Mouse (Mus musculus) thymus, adult 2 months (tissue): ENCODE data around the gene Anapc2.

ENCODE experiments used
- CTCF ChIP-seq: fragments of 200-500 bp; IDR thresholded peaks from 2 replicates; pipeline ENCODE4 v1.5.1; 2012; ENCODE audit warnings: mild to moderate bottlenecking, control low read depth, low read length, moderate library complexity, borderline replicate concordance; ENCODE audit not compliant: control insufficient read depth, poor library complexity, insufficient read depth; ENCODE audit errors: extremely low read depth
- POLR2A ChIP-seq: fragments of 200-500 bp; IDR thresholded peaks from 2 replicates; pipeline ENCODE4 v1.6.1; 2012; ENCODE audit warnings: mild to moderate bottlenecking, low read length, control low read depth, moderate library complexity; ENCODE audit not compliant: control insufficient read depth, poor library complexity, insufficient read depth; ENCODE audit errors: extremely low read depth

DNA sequence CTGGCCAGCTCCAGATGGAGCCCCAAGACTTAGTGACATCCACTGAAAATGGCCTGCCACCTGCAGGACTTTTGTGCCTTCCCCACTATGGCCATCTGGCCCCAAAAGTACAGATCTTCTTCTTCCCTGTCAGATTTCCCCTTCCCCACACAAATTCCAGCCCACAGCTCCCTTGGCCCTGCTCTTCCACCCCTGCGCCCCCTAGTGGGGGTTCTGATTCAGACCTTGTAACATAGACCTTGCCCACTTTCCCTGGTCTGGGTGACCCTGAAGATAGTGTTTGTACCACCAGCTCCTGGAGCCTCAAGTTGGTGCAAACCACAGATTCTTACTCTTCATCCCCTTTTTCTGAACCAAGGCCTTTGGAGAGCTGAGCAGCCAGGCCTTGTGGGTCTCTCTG is 20.6 kb downstream of the Anapc2 start:
- peak; percentile 77; the same call in 1 of the 2 replicates for TF ChIP-seq CTCF
- TF ChIP-seq POLR2A, result no peak
